Mouse (Mus musculus) megakaryocyte, embryonic 14.5 days (primary cell): ENCODE measurements around the gene Kif5c.

Source experiments
- FLI1 ChIP-seq: IDR thresholded peaks from 2 replicates; pipeline ENCODE4 v1.6.1; 2012; ENCODE audit warnings: low read length, inconsistent platforms, mixed read lengths
- GATA1 ChIP-seq: IDR thresholded peaks from 3 replicates; pipeline ENCODE4 v1.6.1; 2012; ENCODE audit warnings: mixed read lengths, low read length, inconsistent platforms, borderline replicate concordance

DNA sequence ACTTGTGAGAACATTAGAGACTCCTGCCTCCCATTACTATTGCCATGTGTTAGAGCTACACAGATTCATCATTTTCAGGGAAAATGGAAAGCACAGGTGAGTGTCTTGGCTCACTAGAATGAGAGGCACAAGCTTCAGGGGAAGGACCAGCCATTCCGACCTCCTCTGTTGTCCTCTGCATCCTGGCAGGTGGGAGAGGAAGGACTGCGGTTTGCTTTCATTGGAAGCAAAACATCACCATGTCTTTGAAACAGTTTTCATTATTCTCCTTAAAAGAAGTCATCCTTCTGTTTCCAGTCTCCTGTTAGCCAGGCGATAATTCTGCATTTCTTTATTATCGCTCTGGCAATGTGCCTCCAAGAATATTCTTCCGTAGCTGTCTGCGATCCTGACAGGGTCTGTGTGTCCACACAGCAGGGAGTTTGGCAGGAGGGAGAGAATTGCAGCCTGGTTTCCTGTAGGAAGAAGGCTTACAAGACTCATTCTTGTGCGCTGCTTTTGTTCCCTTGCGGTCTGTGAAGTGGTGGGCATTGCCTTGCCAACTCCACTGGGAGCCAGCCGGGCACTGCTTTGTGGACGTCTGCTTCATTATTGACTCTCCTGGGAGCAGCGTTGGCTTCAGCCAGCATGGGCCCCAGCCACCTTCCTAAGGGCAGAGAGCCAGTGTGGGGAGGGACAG lies 36.2 kb downstream of the Kif5c start:
- no peak for TF ChIP-seq GATA1
- no peak for TF ChIP-seq FLI1
